Mouse (Mus musculus): Measurements from ENCODE around the gene Eftud2. TPM values are rescaled to one million over a fixed set of nuclear protein-coding genes. Genes with fewer than 3 reads are reported as not detected.

Eftud2 gene
- polyA plus RNA-seq, 1 experiment from 2014 or later: 160 TPM

- DNase-seq (ENCODE audit: low spot score): no peak
Observed at GRCm38 (mm10) chr11:102819783-102820385, 60.9 kb downstream of the Eftud2 start.

DNA sequence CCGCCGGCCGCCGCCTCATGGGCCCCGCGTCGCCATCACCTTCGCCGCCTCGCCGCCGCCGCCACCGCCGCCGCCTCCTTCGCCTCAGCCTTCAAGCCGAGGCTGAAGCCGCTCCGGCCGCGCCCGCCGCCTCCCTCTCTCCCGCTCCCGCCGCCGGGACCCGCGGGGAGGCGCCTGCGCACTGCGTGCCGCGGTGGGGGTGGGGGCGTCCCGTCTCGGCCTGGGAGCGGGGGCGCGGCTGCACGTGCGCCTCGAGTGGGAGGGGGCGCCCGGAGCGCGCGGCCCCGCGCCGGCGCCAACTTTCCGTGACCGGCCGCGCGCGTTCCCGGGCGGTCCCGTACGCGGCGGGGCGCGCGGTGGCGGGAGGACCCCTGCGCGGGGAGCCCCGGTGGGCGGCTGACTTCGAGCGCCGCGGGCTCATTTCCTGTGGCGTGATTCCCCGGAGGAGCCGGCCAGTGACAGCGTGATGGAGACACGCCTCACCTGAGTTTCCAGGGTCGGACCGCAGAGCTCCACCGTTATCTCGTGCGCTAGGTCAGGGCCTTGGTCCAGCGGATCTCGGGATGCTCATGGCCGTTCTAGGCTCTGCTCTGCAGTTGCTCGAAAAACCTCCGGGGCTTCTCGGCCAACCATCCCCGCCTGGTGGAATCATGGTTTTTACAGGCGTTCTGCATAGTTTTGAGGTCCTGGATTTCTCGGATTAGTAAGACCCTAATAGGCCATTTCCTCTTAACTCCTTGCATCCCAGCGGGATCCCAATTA lies 61.6 kb downstream of the Eftud2 start, which contains the start of gene Gjc1:
Gjc1 (minus strand) TSS at position 680 of the 762 bp plus-strand sequence.
- DNase-seq (ENCODE audit: low spot score): peak; percentile 15

GRCm38 (mm10) chr11:102818121-102819020 lies 62.4 kb downstream of the Eftud2 start:
- peak; percentile 17 for DNase-seq (ENCODE audit: low spot score)

DNA sequence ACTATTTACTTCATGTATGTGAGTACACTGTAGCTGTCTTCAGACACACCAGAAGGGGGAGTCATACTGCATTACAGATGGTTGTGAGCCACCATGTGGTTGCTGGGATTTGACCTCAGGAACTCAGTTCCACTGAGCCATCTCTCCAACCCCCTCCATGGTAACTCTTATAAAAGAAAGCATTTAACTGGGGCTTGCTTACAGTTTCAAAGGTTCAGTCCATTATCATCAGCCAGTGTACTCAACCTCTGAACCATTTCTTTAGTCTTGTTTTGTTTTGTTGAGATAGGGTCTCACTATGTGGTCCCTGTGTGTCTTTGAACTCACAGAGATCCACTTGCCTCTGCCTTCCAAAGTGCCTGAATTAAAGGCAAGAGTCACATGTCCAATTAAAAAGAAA lies 65.9 kb downstream of the Eftud2 start:
- no peak for DNase-seq (ENCODE audit: low spot score)

- no peak for DNase-seq (ENCODE audit: low spot score)
Observed at GRCm38 (mm10) chr11:102810721-102811485, 69.9 kb downstream of the Eftud2 start.

- no peak for DNase-seq (ENCODE audit: low spot score)
Observed at GRCm38 (mm10) chr11:102808246-102808645, 72.5 kb downstream of the Eftud2 start.

DNA sequence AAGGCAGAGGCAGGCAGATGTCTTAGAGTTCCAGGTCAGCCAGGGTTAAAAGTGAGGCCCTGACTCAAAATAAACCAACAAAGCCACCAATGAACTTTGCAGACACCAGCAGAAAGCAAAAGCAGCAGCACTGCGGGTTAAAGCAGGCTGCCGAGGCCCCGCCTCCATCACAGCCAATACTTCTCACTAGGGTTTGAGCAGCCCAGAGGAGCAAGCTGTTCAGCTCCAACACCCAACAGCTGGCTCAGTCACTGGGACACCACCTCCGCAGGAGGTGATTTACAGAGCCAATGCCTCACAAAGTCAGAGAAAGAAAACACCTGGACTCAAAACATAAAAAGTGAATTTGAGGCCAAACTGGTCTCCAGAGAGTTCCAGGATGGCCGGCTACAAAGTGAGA lies 77.3 kb downstream of the Eftud2 start:
- no peak for DNase-seq (ENCODE audit: low spot score)

GRCm38 (mm10) chr11:102794157-102794556 lies 86.6 kb downstream of the Eftud2 start:
- no peak for DNase-seq (ENCODE audit: low spot score)

DNA sequence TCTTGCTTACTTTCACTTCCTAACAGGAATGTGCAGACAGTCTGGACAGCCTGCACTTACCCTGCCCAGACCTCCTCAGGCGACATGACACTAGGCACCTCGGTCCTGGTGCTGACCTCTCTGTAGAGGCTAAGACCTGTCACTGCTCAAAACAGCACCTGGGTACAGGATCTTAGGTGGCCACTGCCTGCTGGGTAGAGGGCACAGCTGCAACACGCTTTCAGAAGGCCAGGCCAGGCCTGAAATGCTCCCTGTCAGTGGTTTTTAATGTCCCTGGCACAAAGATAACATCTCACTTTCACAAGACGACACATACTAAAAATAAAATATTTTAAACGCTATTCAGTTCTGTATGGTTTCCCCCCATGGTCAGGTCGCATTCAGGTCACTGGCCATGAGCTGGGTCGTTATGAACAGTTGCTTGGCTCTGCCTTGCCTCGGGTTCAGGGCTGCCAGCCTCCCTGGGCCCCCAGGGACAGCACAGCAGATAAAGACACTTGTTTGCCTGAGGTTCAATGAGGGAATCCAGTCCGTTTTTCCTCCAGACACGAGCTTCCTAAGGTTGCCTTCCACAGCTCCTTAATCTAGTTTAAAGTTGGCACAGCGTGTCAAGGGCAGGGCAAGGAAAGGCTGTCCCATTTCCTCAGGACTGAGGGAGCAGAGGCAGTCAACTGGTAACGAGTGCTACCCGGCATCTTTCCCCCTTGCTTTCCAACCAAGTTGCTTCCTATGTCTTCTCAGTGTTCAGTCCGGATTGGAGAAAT lies 88.9 kb downstream of the Eftud2 start:
- no peak for DNase-seq (ENCODE audit: low spot score)

Other genes starting within 250 kb of the Eftud2 start
- 0.05 TPM in 1 of 2 replicates, not detected in the other for gene Meioc, start 217.3 kb downstream of the Eftud2 start, polyA plus RNA-seq (2015; fragmentation: Nextera tagmentation; extraction: Ambion mirVana)
- 37.1 and 38.5 TPM in 2 replicates for gene Ccdc43, start 183.2 kb downstream of the Eftud2 start, polyA plus RNA-seq (2015; fragmentation: Nextera tagmentation; extraction: Ambion mirVana)
- gene Adam11, start 119.5 kb downstream of the Eftud2 start, polyA plus RNA-seq (2015; fragmentation: Nextera tagmentation; extraction: Ambion mirVana): 1.4 and 1.7 TPM in 2 replicates
- gene Gjc1, start 61.3 kb downstream of the Eftud2 start, polyA plus RNA-seq (2015; fragmentation: Nextera tagmentation; extraction: Ambion mirVana): 4.8 TPM in 2 replicates
- 4.2 and 4.8 TPM in 2 replicates for gene Higd1b, start 45.1 kb downstream of the Eftud2 start, polyA plus RNA-seq (2015; fragmentation: Nextera tagmentation; extraction: Ambion mirVana)
- 0.12 and 0.54 TPM in 2 replicates for gene Ccdc103, start 219 bp upstream of the Eftud2 start, polyA plus RNA-seq (2015; fragmentation: Nextera tagmentation; extraction: Ambion mirVana)
- gene Fam187a, start 4.2 kb upstream of the Eftud2 start, polyA plus RNA-seq (2015; fragmentation: Nextera tagmentation; extraction: Ambion mirVana): not detected in 2 replicates
- 0.84 and 0.92 TPM in 2 replicates for gene Gfap, start 19.9 kb upstream of the Eftud2 start, polyA plus RNA-seq (2015; fragmentation: Nextera tagmentation; extraction: Ambion mirVana)
- gene Kif18b, start 44.1 kb upstream of the Eftud2 start, polyA plus RNA-seq (2015; fragmentation: Nextera tagmentation; extraction: Ambion mirVana): 7.5 and 8.4 TPM in 2 replicates
- gene C1ql1, start 65.7 kb upstream of the Eftud2 start, polyA plus RNA-seq (2015; fragmentation: Nextera tagmentation; extraction: Ambion mirVana): 0.12 TPM in 1 of 2 replicates, not detected in the other
- 81.6 and 85.6 TPM in 2 replicates for gene Nmt1, start 147.2 kb upstream of the Eftud2 start, polyA plus RNA-seq (2015; fragmentation: Nextera tagmentation; extraction: Ambion mirVana)
- gene Dcakd, start 147.3 kb upstream of the Eftud2 start, polyA plus RNA-seq (2015; fragmentation: Nextera tagmentation; extraction: Ambion mirVana): 31.3 and 39.8 TPM in 2 replicates
- gene Plcd3, start 220.7 kb upstream of the Eftud2 start, polyA plus RNA-seq (2015; fragmentation: Nextera tagmentation; extraction: Ambion mirVana): 1.2 and 1.3 TPM in 2 replicates
- gene Acbd4, start 220.7 kb upstream of the Eftud2 start, polyA plus RNA-seq (2015; fragmentation: Nextera tagmentation; extraction: Ambion mirVana): 22.0 and 23.5 TPM in 2 replicates
- 4.9 and 5.9 TPM in 2 replicates for gene Hexim1, start 235.2 kb upstream of the Eftud2 start, polyA plus RNA-seq (2015; fragmentation: Nextera tagmentation; extraction: Ambion mirVana)

All from thymus, postnatal 0 days (tissue).